Mouse (Mus musculus) forebrain, embryonic 14.5 days (tissue): ENCODE results near the gene T. TPM values are rescaled to one million over a fixed set of nuclear protein-coding genes. Genes with fewer than 3 reads are reported as not detected.

Source experiments
- ATAC-seq: fragments of 200-750 bp; cut with Nextera tagmentation; 2 replicates; pipeline ENCODE4 v1.8.0; 2017; ENCODE audit warnings: mild to moderate bottlenecking, moderate library complexity
- DNase-seq: peaks from one replicate; pipeline ENCODE4 v3.0.0-alpha.2; 2015; ENCODE audit warnings: low spot score
- H3K27ac ChIP-seq: fragments of 300-500 bp; sonication (generic); 2 replicates; pipeline ENCODE4 v1.5.1; 2014; ENCODE audit warnings: low read depth, mild to moderate bottlenecking, control low read depth, low read length, moderate library complexity
- H3K27me3 ChIP-seq: fragments of 300-500 bp; sonication (generic); replicated peaks from 2 replicates; pipeline ENCODE4 v1.6.1; 2014; ENCODE audit warnings: low read length, control low read depth, mixed read lengths; ENCODE audit not compliant: control insufficient read depth, insufficient read depth
- H3K36me3 ChIP-seq: fragments of 300-500 bp; sonication (generic); 2 replicates; pipeline ENCODE4 v1.6.1; 2014; ENCODE audit warnings: low read length, control low read depth; ENCODE audit not compliant: control insufficient read depth, insufficient read depth
- H3K4me1 ChIP-seq: fragments of 300-500 bp; sonication (generic); 2 replicates; pipeline ENCODE4 v1.6.1; 2014; ENCODE audit warnings: antibody characterized with exemption, low read length, control low read depth; ENCODE audit not compliant: control insufficient read depth, insufficient read depth
- H3K4me2 ChIP-seq: fragments of 300-500 bp; sonication (generic); 2 replicates; pipeline ENCODE4 v1.6.1; 2014; ENCODE audit warnings: mild to moderate bottlenecking, control low read depth, low read length
- H3K4me3 ChIP-seq: fragments of 300-500 bp; sonication (generic); 2 replicates; pipeline ENCODE4 v1.5.1; 2014; ENCODE audit warnings: low read depth, low read length, control low read depth
- H3K9ac ChIP-seq: fragments of 300-500 bp; sonication (generic); 2 replicates; pipeline ENCODE4 v1.6.1; 2014; ENCODE audit warnings: mild to moderate bottlenecking, low read length, control low read depth, moderate library complexity
- H3K9me3 ChIP-seq: fragments of 300-500 bp; sonication (generic); replicated peaks from 2 replicates; pipeline ENCODE4 v1.6.1; 2016; ENCODE audit warnings: low read length, control low read depth, mixed read lengths; ENCODE audit not compliant: control insufficient read depth
- WGBS: fragments of 180-500 bp; shearing (Covaris S2); extraction: QIAGEN DNeasy Blood & Tissue Kit; methylation state at CpG from one replicate; pipeline ENCODE4 v1.1.7; 2014; 5-methylcytosine and 5-hydroxymethylcytosine counted together
- polyA plus RNA-seq: library from polyadenylated mRNA; unstranded; fragments of >200 nt; fragmentation: Nextera tagmentation; extraction: Ambion mirVana; gene quantifications from 2 replicates; pipeline ENCODE4 v1.2.1, GENCODE M21; 2014

T gene
- polyA plus RNA-seq, 1 experiment from 2014 or later, result 0.83 TPM

DNA sequence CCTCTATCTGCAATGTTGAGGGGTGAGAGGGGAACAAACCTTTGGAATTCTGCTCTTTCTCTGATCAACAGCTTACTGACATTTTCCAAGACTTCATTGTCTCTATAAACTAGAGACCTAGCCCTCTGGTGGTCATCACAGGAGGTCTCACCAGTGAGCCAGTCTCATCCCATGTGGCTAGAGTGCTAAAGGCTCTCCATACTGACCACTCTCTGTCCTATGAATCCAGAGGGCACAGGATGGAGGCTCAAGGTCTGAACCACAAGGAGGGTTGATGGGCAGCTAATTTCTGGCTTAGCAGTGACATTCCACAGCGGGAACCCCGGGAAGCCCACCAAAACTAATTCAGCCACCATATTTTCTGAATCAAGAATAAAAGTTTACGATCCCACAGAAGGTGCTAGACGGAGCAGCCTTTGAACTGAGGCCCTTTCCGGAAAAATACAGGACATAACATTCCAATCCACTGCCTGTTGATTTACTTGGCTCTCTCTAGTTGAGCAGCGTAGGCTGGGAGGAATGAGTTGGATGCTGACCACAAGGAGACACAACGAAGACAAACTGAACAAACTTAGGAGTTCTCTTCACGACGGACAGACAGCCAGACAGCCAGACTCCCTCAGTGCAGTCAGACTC, 45.4 kb downstream of the T start:
- 87% methylated on average over 9 of the region's 9 CpGs for WGBS
- DNase-seq (no peak), ATAC-seq (no peak)
- no peak overlapping the region for H3K4me3 ChIP-seq
- no peak overlapping the region for H3K9ac ChIP-seq
- no peaks in the 10 kb centered on the region for H3K36me3 ChIP-seq
- H3K27me3 ChIP-seq, result no peaks in the 10 kb centered on the region
- no peaks in the 10 kb centered on the region for H3K9me3 ChIP-seq
- H3K4me2 ChIP-seq, result no peak overlapping the region
- H3K27ac ChIP-seq, result no peak overlapping the region
- no peaks in the 10 kb centered on the region for H3K4me1 ChIP-seq

DNA sequence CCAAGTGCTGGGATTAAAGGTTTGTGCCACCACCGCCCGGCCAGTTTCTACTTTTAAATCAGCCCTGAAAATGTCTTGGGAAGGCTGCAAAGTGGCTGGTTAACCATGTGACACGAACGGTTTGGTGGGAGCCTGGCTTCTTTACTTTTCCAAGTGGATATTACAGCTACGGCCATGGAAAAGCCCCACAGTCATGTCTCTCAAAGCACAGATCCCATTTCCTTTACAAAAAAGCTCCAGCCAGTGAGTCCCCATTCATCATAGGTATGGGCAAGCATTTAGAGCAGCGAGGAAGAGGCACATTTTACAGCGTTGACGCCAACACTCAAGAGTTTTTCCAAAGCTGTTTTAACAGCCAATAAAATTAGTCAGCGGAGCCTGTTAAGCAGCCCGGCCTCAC, 47.6 kb downstream of the T start:
- H3K4me2 ChIP-seq, result no peak overlapping the region
- H3K27ac ChIP-seq, result no peak overlapping the region
- no peaks in the 10 kb centered on the region for H3K27me3 ChIP-seq
- H3K4me3 ChIP-seq, result no peak overlapping the region
- no peak overlapping the region for H3K9ac ChIP-seq
- ATAC-seq (no peak), DNase-seq (no peak)
- no peaks in the 10 kb centered on the region for H3K9me3 ChIP-seq
- no peaks in the 10 kb centered on the region for H3K36me3 ChIP-seq
- 81% methylated on average over 10 of the region's 10 CpGs for WGBS
- no peaks in the 10 kb centered on the region for H3K4me1 ChIP-seq

DNA sequence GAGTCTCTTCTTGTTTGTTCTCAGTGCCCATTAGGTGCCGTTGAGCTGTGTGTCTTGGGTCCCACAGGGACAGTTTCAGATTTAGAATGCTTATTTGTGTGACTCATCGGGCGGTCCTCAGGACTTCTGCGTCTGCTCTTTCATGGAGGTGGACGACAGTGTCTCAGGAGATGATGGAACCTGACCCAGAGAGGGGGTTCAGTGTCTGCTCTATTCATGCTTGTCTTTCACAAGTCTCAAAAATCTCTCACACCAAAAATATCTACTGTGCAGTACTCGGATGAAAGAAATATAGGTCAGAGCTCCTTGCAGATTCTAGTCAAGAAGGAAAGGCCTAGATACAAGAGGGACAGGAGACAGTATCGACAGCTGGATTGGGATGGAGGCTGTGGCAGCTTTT, 48.7 kb downstream of the T start:
- WGBS, result 85% methylated on average over 7 of the region's 7 CpGs
- H3K27me3 ChIP-seq, result no peaks in the 10 kb centered on the region
- DNase-seq (no peak), ATAC-seq (no peak)
- H3K36me3 ChIP-seq, result no peaks in the 10 kb centered on the region
- no peak overlapping the region for H3K27ac ChIP-seq
- H3K9ac ChIP-seq, result no peak overlapping the region
- H3K9me3 ChIP-seq, result no peaks in the 10 kb centered on the region
- no peaks in the 10 kb centered on the region for H3K4me1 ChIP-seq
- no peak overlapping the region for H3K4me2 ChIP-seq
- no peak overlapping the region for H3K4me3 ChIP-seq

DNA sequence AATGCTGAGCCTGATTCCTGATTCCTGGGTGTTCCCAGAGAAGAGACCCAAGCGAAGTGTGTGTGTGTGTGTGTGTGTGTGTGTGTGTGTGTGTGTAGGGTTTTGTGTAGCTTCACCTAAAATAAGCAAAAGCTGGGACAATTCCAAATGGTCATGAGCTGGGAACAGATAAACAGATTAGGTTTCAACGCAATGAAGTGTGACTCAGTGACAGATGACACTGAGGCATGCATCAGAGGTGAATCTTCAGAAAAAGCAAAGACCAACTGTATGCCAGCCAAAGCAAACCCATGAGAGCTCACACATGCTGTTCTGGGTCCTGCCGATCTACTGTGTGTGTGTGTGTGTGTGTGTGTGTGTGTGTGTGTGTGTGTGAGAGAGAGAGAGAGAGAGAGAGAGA, 50.0 kb downstream of the T start:
- H3K4me2 ChIP-seq, result no peak overlapping the region
- ATAC-seq, result no peak
- 72% methylated on average over 3 of the region's 3 CpGs for WGBS
- no peak overlapping the region for H3K27ac ChIP-seq
- H3K9me3 ChIP-seq, result no peaks in the 10 kb centered on the region
- H3K27me3 ChIP-seq, result no peaks in the 10 kb centered on the region
- H3K4me1 ChIP-seq, result no peaks in the 10 kb centered on the region
- H3K4me3 ChIP-seq, result no peak overlapping the region
- no peak for DNase-seq
- H3K9ac ChIP-seq, result no peak overlapping the region
- no peaks in the 10 kb centered on the region for H3K36me3 ChIP-seq

DNA sequence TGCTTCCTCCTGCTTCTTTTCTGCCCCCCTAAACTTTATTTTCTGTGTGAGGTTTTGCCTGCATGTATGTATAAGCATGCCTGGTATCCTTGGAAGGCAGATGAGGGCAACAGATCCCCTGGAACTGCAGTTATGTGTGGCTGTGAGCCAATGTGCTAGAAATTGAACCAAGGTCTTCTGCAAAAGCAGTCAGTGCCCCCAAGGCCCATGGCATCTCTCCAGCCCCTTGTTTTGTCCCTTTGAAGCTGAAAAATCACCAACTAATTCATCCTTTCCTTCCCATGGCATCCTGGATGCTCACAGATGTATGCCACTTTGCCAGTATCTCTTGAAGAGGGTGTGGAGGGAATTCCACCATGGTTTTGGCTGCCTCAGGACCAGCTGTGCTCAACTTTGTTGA, 50.9 kb downstream of the T start:
- no peaks in the 10 kb centered on the region for H3K9me3 ChIP-seq
- H3K4me2 ChIP-seq, result no peak overlapping the region
- no peak overlapping the region for H3K27ac ChIP-seq
- no peak overlapping the region for H3K4me3 ChIP-seq
- H3K9ac ChIP-seq, result no peak overlapping the region
- ATAC-seq, result no peak
- no peaks in the 10 kb centered on the region for H3K36me3 ChIP-seq
- H3K4me1 ChIP-seq, result no peaks in the 10 kb centered on the region
- DNase-seq, result no peak
- H3K27me3 ChIP-seq, result no peaks in the 10 kb centered on the region

DNA sequence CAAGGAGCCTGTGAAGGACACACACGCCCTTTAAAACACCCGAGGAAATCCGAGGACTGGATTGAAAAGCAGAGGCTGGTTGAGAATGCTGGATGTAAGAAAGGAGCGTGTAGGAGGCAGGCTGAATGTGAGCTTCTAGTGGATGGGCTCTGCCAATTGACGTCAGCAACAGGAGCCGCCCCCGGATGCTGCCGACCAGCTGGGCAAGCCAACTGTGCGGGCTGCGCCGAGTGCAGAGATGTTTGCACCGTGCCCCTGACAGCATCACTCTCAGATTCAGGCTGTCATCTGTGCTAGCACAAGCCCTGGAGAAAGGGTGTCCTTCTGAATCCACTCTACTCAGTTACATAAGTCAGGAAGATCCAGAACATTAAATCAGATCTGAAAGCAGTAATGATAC, 53.6 kb downstream of the T start:
- ATAC-seq, result no peak
- WGBS, result 59% methylated on average over 12 of the region's 12 CpGs
- Histone ChIP-seq H3K4me1 (no peaks in the 10 kb centered on the region), H3K9me3 (no peaks in the 10 kb centered on the region), H3K27ac (no peak overlapping the region), H3K4me3 (no peak overlapping the region), H3K36me3 (no peaks in the 10 kb centered on the region), H3K27me3 (no peaks in the 10 kb centered on the region), H3K4me2 (no peak overlapping the region), H3K9ac (no peak overlapping the region)
- peak; percentile 53 for DNase-seq

DNA sequence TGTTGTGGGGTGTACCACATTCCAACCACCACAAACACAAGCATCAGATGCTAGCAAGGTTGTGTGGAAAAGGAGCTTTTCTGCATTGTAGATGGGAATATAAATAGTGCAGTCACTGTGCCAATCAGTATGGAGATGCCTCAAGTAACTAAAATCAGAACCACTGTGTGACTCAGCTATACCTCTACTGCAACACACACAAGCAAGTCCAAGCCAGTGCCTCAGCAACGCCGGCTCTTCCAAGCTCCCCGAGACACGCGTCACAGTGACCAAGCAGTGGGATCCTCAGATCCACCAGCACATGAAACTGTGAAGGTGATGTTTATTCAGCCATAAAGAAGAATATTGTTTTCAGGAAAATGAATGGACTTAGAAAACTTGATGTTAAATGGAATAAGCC, 56.7 kb downstream of the T start:
- no peak overlapping the region for H3K9ac ChIP-seq
- no peak overlapping the region for H3K27ac ChIP-seq
- ATAC-seq (no peak), DNase-seq (no peak)
- no peak overlapping the region for H3K4me2 ChIP-seq
- H3K4me1 ChIP-seq, result no peaks in the 10 kb centered on the region
- H3K27me3 ChIP-seq, result no peaks in the 10 kb centered on the region
- no peak overlapping the region for H3K4me3 ChIP-seq
- WGBS, result 92% methylated on average over 5 of the region's 5 CpGs
- H3K36me3 ChIP-seq, result no peaks in the 10 kb centered on the region
- H3K9me3 ChIP-seq, result no peaks in the 10 kb centered on the region

Other genes with a start within 250 kb of the T start
- not detected in 2 replicates for gene Ccr6, start 198.4 kb upstream of the T start, polyA plus RNA-seq
- gene Mpc1, start 151.5 kb upstream of the T start, polyA plus RNA-seq, result 340 and 366 TPM in 2 replicates
- gene Sft2d1, start 123.3 kb upstream of the T start, polyA plus RNA-seq, result 155 and 159 TPM in 2 replicates
- gene Prr18, start 97.0 kb upstream of the T start, polyA plus RNA-seq, result 9.7 and 10.8 TPM in 2 replicates
- gene T2, start 78.4 kb upstream of the T start, polyA plus RNA-seq, result 0.35 and 0.51 TPM in 2 replicates
- gene Pde10a, start 90.9 kb downstream of the T start, polyA plus RNA-seq, result 12.1 and 14.3 TPM in 2 replicates
- gene Gm17087, start 132.5 kb downstream of the T start, polyA plus RNA-seq, result not detected in 2 replicates